Mouse (Mus musculus): Measurements from ENCODE around the gene Copz1. TPM values are rescaled to one million over a fixed set of nuclear protein-coding genes. Genes with fewer than 3 reads are reported as not detected.

Copz1 gene
- polyA plus RNA-seq, 2 experiments = 118 to 205 TPM

DNA sequence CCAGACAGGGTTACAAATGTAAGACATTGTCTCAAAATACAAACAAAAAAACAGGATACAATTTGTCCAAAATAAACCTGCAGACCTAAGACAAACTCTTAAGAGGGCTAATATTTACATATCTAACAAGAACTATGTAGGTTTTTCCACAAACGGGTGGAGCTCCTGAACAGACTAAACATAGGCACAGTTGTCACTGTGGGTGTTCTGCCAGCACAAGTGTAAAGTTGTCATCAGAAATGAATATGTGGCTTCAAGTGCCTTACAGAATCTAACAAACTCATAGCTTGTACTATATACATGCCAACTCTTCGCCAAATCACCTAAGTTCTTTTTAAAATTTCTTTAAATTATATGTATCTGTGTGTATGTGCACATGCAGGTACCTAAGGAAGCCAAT, 39.4 kb upstream of the Copz1 start:
- TF ChIP-seq CTCF (IDR thresholded peaks at IDR 0.05; ENCODE audit: low read depth) (no peak), EP300 (IDR thresholded peaks at IDR 0.05; ENCODE audit: low read depth) (no peak)
- Histone ChIP-seq H3K27ac (no peak overlapping the region), H3K4me3 (ENCODE audit: insufficient read depth in 1 of 2, low read depth in 2 of 2, low read length in 2 of 2) (no peak overlapping the region), H3K27me3 (ENCODE audit: control insufficient read depth, insufficient read depth, low read length) (no peaks in the 10 kb centered on the region), H3K9ac (replicated peaks) (no peak overlapping the region), H3K9me3 (ENCODE audit: control insufficient read depth, low read length) (no peaks in the 10 kb centered on the region), H3K4me1 (replicated peaks; ENCODE audit: control insufficient read depth in 2 of 2, insufficient read depth in 2 of 2, low read length in 1 of 2) (peaks cover 0 to 7% of the 10 kb centered on the region in 2 experiments; a peak in 3 of 4 replicates), H3K36me3 (replicated peaks; ENCODE audit: control insufficient read depth, insufficient read depth, low read depth) (peaks cover 22% of the 10 kb centered on the region), H3K4me2 (ENCODE audit: low read depth) (no peak overlapping the region)
- WGBS (ENCODE audit: insufficient replicate concordance) = 72% methylated on average over 2 of the region's 2 CpGs
- ATAC-seq (ENCODE audit: insufficient read depth) (no peak), DNase-seq (ENCODE audit: low read depth in 3 of 3, low spot score in 3 of 3) (no peak)

DNA sequence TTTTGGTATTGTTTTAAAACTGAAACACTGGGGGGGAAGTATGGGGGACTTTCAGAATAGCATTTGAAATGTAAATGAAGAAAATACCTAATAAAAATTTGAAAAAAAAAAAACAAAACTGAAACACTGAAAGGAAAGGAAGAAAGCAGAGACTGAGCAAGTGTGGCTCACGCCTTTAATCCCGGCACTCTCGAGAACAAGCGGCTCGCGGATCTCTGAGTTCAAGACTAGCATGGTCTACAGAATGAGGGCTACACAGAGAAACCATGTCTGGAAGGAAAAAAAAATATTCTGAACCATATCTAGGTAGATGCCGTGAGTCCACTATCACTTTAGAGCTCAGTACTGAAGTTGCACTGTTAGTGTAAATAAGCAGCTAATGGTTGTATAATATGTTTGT, 35.2 kb upstream of the Copz1 start:
- Histone ChIP-seq H3K4me3 (ENCODE audit: insufficient read depth in 1 of 2, low read depth in 2 of 2, low read length in 2 of 2) (peak overlapping the region; percentile 41 to 82; a peak in 3 of 4 replicates), H3K4me1 (replicated peaks; ENCODE audit: control insufficient read depth in 2 of 2, insufficient read depth in 2 of 2, low read length in 1 of 2) (peaks cover 0 to 8% of the 10 kb centered on the region in 2 experiments; a peak in 3 of 4 replicates)
- no peak for ATAC-seq (ENCODE audit: insufficient read depth)

DNA sequence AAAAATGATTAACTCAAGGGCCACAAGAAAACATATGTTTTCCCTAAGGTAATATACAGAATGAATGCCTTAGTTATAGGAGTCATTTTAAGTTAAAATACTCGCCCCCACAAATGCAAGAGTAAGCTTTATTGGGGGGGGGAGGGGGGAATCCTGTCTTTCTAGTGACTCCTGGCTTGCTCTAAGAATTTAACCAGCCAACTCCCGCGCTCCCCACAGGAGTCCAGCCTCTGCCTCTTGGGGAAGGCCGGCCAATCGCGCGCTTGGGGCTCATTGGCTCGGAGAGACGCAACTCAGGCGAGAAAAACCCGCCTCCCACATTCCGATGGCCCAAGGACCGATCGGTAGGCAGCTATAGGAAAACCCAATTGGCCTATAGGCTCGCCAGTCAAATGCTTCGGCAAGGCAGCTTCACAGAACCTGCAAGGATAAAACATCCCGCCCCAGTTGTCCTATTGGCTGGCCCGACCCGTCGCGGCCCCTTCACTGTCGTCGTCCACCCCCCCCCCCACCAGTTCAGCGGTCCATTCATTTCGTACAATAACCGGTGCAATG, 33.3 kb upstream of the Copz1 start:
- under 1% methylated on average over 26 of the region's 26 CpGs for WGBS (ENCODE audit: insufficient replicate concordance)
- TF ChIP-seq EP300 (IDR thresholded peaks at IDR 0.05; ENCODE audit: low read depth) (peak; percentile 36; the same call in 1 of the 2 replicates), CTCF (IDR thresholded peaks at IDR 0.05; ENCODE audit: low read depth) (no peak)

More for the DNA sequence above, 35.2 kb upstream of the Copz1 start:
- Histone ChIP-seq H3K36me3 (replicated peaks; ENCODE audit: control insufficient read depth, insufficient read depth, low read depth) (peaks cover 37% of the 10 kb centered on the region), H3K4me2 (ENCODE audit: low read depth) (peak overlapping the region; percentile 71), H3K9ac (replicated peaks) (peak overlapping the region; percentile 80), H3K27ac (no peak overlapping the region), H3K27me3 (ENCODE audit: control insufficient read depth, insufficient read depth, low read length) (no peaks in the 10 kb centered on the region), H3K9me3 (ENCODE audit: control insufficient read depth, low read length) (no peaks in the 10 kb centered on the region)
- no peak for DNase-seq (ENCODE audit: low read depth in 3 of 3, low spot score in 3 of 3)
- 70% methylated on average over 7 of the region's 7 CpGs for WGBS (ENCODE audit: insufficient replicate concordance)
- TF ChIP-seq CTCF (IDR thresholded peaks at IDR 0.05; ENCODE audit: low read depth) = no peak
- no peak for TF ChIP-seq EP300 (IDR thresholded peaks at IDR 0.05; ENCODE audit: low read depth)

DNA sequence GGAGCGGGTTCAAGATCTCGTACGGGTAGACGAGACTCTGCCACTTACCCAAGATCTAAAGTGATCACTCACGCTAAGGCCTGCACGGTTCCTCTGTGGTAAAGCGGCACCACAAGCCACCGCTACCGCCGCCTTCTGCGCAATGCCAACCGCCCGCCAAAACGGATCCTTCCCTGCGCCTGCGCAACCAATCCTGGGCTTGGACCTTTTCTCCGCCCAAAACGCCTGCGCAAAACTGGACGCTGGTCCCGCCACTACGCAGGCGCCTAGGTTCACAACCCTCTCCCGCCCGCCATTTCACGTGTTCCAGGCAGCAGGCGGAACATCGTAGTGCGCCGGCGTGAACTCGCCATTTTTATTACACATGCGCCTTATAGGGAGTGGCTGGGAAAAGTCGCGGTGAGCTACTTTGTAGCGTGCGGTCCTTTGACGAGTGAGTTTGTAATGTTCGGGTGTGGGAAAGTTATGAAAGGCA, 32.8 kb upstream of the Copz1 start, which contains the start of gene Cbx5:
Cbx5 (minus strand) TSS at position 132 of the 475 bp plus-strand sequence.
- Histone ChIP-seq H3K4me3 (ENCODE audit: insufficient read depth in 1 of 2, low read depth in 2 of 2, low read length in 2 of 2) (peak within 1 kb of the TSS; percentile 82 to 95), H3K4me1 (replicated peaks; ENCODE audit: control insufficient read depth in 2 of 2, insufficient read depth in 2 of 2, low read length in 1 of 2) (peaks cover 4 to 15% of the 10 kb centered on the region in 2 experiments; a peak in 3 of 4 replicates), H3K27ac (peak within 1 kb of the TSS; percentile 90), H3K9ac (replicated peaks) (peak within 1 kb of the TSS; percentile 88), H3K36me3 (replicated peaks; ENCODE audit: control insufficient read depth, insufficient read depth, low read depth) (peaks cover 51% of the 10 kb centered on the region), H3K27me3 (ENCODE audit: control insufficient read depth, insufficient read depth, low read length) (no peaks in the 10 kb centered on the region), H3K4me2 (ENCODE audit: low read depth) (peak within 1 kb of the TSS; percentile 71), H3K9me3 (ENCODE audit: control insufficient read depth, low read length) (no peaks in the 10 kb centered on the region)
- DNase-seq (ENCODE audit: low read depth in 3 of 3, low spot score in 3 of 3) = peak; percentile 87 to 90 (median 89)
- under 1% methylated on average over 39 of the region's 39 CpGs for WGBS (ENCODE audit: insufficient replicate concordance)
- peak; percentile 81 for ATAC-seq (ENCODE audit: insufficient read depth)
- peak; percentile 36 for TF ChIP-seq CTCF (IDR thresholded peaks at IDR 0.05; ENCODE audit: low read depth)
- 0 out of 2 replicates have a peak, but pooled peaks have one; percentile 16 for TF ChIP-seq EP300 (IDR thresholded peaks at IDR 0.05; ENCODE audit: low read depth)

More for the DNA sequence above, 33.3 kb upstream of the Copz1 start:
- H3K9me3 ChIP-seq (ENCODE audit: control insufficient read depth, low read length) = no peaks in the 10 kb centered on the region
- peaks cover 4 to 15% of the 10 kb centered on the region in 2 experiments; a peak in 3 of 4 replicates for H3K4me1 ChIP-seq (replicated peaks; ENCODE audit: control insufficient read depth in 2 of 2, insufficient read depth in 2 of 2, low read length in 1 of 2)
- peak overlapping the region; percentile 90 for H3K27ac ChIP-seq
- peak overlapping the region; percentile 71 for H3K4me2 ChIP-seq (ENCODE audit: low read depth)
- peak; percentile 86 for ATAC-seq (ENCODE audit: insufficient read depth)
- peak; percentile 98 to 99 (median 98) for DNase-seq (ENCODE audit: low read depth in 3 of 3, low spot score in 3 of 3)
- H3K4me3 ChIP-seq (ENCODE audit: insufficient read depth in 1 of 2, low read depth in 2 of 2, low read length in 2 of 2) = peak overlapping the region; percentile 82 to 90
- no peaks in the 10 kb centered on the region for H3K27me3 ChIP-seq (ENCODE audit: control insufficient read depth, insufficient read depth, low read length)
- H3K9ac ChIP-seq (replicated peaks) = peak overlapping the region; percentile 80
- H3K36me3 ChIP-seq (replicated peaks; ENCODE audit: control insufficient read depth, insufficient read depth, low read depth) = peaks cover 52% of the 10 kb centered on the region
